Mouse (Mus musculus) frontal cortex, adult 2 months (tissue): ENCODE measurements around the gene Hnrnpm. TPM values are rescaled to one million over a fixed set of nuclear protein-coding genes. Genes with fewer than 3 reads are reported as not detected.
"Not testable (repeated sequence)": the region's sequence is repeated elsewhere in the genome, so short reads cannot be mapped to it uniquely, and the experiment has no call there.

Experiments used
- DNase-seq, 2 experiments: peaks; one replicate each; pipeline ENCODE4 v3.0.0; 2022; ENCODE audit warnings: low spot score in 1 of 2; ENCODE audit errors: extremely low spot score in 1 of 2
- polyA plus RNA-seq: library from polyadenylated mRNA; depleted of rRNA; stranded (reverse); fragments of >200 nt; gene quantifications from 2 replicates; pipeline ENCODE4 v1.2.3, GENCODE M21; 2012; rRNA removed

Hnrnpm gene
- polyA plus RNA-seq, result 190 and 223 TPM in 2 replicates

DNA sequence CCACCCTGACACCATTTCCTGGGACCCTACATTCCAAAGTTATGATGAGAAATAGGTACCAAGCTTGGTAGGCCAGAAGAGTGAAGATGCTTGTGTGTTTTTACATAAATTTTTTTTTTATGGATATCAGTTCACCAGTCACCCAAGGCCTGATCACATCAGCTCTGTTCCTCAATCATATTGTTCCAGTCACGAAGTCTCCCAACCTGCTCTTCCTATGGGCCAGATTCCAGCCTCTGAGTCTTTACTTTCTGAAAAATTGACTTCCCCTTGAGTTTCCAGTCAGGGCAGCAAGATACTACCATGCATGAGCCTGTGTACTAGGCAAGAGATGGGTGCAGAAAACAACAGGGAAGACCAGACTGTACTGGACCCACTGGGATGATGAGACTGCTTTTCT, at the start of gene Hnrnpm:
Gene Hnrnpm (minus strand): TSS at position 101 of the 400 bp plus-strand sequence.
- DNase-seq, result no peak

DNA sequence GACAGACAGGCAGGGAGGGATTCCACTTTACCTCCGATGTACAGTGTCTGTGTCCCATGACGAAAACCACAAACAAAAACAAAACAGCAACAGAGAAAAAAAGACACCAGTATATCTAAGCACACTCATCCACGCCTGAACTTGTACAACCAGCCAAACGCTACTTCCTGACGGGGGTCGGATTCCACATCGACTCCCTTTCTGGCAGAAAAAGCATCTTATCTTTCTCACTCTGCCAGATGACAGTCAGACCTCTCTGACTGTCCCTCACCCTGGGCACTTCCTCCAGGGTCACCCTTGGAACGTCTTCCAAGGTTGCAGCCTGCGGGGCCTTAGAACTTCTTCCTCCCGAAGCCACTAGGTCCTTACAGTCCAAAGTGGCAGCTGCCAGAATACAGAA, 46.9 kb upstream of the Hnrnpm start:
- DNase-seq, result not testable (repeated sequence)

DNA sequence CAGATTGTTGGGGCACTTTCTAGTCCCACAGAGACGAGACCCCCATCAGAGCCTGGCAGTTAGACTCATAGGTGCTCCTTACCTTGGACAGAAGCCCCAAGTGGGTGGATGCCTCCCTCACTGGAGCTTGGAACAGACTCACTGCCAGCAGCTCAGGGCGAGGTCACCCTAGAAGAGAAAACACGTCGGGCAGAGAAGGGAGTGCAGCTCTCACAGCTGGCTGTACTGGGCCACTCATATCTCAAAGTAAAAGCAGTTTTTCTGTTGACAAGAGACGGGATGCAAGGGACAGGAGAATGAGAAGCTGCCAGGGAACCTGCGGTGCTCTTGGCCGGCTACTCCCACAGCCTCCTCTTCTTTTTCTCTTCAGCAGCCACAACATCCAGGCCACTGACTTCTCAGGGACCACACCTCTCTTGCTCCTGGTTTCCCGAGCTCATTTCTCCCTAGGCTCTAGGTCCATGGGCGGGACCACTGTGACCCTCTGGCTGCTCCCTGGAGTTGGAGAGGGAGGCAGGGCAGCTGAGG, 46.0 kb upstream of the Hnrnpm start:
- DNase-seq, result not testable (repeated sequence)

DNA sequence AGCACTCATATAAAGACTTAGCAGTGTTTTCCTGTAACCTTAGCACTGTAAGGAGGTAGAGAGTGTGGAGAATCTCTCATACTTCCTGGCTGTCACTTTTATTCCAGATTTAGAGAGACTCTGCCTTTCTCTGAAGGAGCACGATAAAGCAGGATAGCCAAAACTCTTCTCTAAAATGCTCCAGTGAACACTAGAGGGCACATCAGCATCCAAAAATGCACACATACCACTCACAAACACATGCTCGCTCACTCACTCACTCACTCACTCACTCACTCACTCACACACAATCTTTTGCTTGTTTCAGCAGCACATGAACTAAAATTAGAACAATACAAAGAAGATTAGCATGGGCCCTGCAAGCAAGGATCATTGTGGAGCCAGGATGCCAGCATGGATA, 42.6 kb upstream of the Hnrnpm start:
- DNase-seq, result peak in 1 of 2 experiments; percentile 20

DNA sequence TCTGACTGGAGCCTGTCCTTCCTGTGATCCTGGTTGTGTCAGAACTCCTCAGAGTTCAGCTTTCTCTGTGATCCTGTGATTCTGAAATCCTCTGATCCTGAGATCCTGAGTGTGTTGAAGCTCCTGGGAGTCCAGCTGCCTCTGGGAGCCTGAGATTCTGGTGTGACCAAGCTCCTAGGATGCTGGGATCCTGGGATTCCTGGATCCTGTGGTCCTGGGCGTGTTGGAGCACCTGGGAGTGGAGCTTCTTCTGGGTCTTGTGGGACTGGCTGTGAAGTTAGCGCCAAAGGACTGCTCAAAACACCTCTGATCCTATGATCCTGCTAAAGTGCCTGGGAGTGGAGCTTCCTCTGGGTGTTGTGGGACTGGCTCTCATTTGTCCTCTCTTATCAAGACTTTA, 41.7 kb upstream of the Hnrnpm start:
- no peak for DNase-seq

DNA sequence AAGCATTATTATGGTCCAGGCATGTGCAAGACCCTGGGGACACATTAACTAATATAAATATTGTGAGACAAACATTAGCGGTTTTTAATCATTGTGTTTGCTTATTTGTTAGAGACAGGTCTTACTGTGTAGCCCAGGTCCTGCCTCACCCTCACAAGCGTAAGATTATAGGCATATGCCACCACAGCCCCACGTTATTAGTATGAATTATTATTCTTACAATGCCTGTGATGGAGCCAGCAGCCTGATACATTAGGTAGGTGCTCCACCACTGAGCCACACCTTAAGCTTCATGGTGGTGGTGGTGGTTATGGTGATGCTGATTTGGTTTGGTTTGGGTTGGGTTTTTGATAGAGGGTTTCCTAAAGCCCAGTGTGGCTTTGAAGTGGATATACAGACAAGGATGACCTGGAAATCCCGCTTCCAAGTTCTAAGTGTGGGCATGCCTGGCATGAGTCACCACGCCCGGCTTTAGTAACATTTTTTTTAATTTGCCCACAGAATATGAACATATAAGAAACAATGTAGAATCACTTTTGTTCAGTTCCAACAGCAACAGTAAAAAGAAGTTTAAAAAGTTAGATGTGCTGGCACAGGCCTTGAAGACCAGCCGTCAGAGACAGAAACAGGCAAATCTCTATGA, 33.2 kb upstream of the Hnrnpm start:
- peak in 1 of 2 experiments; percentile 43 for DNase-seq

DNA sequence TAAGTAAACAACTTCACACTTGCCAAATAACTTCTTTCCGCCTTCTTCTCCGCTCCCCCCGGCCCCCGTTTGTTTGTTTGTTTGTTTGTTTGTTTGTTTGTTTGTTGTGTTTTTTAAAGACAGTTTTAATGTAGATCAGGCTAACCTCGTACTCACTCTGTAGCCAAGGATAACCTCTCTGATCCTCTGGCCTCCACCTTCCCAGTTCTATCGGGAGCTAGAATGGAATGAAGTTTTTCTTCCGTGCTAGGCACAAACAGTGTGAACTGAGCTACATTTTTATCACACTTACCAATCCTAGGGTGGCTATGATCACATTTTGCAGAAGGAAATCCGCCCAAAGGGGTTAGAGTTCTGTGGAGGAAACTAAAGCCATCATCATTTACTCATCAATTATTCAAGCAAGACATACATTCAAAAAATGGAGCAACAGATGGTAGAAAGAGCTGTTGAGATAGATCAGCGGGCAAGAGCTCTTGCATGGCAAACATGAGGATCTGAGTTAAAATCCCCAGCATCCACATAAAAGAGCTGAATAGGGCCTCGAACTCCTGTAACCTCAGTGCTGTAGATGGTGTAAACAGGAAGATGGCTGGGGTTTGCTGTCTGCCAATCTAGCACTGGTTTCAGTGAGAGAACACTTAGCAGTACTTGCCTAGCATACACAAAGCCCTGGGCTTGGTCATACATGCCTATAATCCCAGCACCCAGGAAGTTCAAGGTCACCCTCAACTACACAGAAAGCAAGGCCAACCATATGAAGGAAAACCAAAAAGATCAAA, 32.5 kb upstream of the Hnrnpm start:
- peak in 1 of 2 experiments; percentile 4 for DNase-seq

DNA sequence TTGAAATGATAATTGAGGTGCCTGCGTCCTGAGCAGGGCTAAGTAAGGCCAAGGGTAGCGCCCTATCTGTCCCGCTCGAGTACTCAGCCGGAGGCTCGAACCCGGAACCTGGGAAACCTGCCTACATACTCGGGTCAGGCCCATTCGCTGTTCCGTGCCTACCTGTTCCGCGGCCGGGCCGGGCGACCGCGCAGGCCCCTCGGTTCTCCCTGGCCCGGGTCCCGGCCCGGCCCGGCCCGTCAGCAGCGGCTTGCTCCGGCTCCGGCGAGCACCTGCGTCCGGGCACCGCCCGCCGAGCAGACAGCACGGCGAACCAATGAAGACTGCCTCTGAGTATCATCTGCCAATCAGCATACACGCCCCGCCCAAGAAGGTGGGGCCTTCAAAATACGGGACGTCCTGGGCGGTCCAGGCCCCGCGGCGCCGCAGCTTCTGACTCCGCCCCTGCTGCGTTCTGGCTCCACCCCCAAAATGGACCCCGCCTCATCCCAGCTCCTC, 31.8 kb upstream of the Hnrnpm start, which contains the start of gene March2:
Gene March2 (minus strand): TSS at position 287 of the 498 bp plus-strand sequence.
- DNase-seq, result peak; percentile 94 to 96

DNA sequence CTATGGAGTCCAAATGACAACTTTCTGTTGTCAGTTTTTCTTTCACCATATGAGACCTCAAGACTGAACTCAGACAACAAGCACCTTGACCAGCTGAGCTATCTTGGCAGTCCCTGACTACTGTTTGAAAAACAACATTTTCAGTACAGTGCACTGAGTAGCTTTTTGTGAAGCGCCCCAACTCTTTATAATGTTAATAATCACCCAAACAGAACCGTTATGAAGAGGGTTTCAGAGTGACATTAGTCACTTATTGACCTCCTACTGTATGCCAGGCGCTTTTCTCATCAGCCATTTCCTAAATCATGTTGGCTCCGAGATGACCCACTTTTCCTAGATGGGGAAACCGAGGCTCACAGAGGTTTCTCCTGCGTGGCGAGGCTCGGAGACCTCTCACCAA, 31.3 kb upstream of the Hnrnpm start:
- no peak for DNase-seq

DNA sequence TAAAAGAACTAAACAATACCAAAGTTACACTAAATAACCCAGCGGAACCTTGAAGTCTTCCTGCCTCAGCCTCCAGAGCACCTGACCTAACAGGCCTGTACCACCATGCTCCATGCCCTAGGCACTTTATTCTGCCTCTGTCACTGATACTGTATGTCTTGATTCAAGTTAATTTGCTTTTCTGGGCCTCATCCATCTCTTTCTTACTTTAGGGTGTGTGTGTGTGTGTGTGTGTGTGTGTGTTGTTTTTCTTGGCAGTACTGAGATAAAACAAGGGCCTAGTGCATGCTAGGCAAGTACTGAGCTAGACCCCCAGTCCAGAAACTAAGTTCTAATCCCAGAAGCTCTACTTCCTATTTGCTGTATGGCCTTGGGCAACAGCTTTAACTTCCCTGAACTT, 30.6 kb upstream of the Hnrnpm start:
- no peak for DNase-seq

DNA sequence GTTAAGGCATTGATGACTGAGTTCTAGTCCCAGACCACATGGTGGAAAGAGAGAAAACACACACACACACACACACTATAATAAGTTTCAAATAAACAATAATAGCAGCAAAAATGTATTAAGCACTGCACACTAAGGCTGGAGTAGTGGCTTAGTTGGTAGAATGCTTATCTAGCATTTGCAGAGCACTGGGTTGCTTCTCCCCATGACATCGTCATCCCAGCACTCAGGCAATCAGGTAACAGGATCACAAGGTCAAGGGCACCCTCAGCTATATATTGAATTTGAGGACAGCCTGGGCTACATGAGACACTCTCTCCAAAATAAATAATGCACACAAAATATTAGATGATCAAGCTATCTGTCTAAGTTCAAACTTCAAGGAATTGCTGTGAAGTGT, 28.1 kb upstream of the Hnrnpm start:
- DNase-seq, result no peak

DNA sequence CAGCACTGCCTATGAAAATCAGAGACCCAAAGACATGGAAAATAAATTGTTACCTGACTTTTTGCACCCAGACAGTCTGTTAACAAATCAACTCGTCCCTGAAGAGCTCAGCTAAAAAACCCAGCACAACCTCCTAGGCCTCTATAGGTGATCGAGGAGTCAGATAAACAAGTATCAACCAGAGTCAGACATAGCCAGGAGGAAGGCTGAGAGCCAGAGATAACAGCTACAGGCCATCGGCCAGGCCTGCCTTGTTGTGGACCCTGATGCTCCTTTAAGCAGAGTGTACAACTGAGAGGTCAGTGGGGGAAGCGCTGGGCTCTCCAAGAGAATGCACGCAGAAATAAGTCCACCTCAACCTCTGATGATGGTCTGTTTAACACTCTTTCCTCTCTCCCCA, 26.6 kb upstream of the Hnrnpm start:
- no peak for DNase-seq

DNA sequence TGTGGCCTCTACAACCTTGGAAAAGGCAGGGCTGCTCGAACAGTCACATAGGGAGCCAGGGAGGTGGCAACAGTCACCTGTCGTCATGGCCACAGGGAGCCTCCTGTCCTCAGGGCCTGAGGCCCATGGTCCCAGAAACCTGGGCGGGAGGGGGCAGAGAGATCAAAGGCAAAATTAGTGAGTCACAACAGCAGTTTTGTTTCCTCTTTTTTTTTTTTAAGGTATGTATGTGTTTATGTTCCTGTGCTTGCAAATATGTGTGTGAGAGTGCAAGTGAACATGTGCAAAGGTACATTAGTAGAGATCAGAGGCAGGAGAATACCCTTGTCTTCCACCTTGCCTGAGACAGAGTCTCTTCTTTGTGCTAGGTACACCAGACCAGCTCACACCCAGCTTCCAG, 23.2 kb upstream of the Hnrnpm start:
- no peak for DNase-seq

DNA sequence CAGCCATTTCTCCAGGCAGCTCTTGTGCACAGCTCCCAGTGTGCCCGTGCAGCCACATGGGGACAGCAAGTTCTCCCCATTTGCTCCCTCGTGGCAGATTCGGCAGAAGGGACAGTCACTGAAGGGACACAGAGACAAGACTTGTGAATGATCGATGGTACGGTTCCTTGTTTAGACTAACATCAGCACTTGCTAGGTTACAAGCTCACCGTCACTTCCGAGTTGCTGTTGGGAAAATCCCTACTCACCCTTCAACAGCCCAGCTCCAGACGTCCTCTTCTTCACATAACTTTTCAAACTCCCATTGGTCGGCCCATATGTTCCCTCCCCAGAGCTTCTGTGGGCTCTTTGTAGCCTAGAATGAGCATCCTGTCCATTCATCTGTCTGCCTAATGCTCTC, 16.4 kb upstream of the Hnrnpm start:
- no peak for DNase-seq

DNA sequence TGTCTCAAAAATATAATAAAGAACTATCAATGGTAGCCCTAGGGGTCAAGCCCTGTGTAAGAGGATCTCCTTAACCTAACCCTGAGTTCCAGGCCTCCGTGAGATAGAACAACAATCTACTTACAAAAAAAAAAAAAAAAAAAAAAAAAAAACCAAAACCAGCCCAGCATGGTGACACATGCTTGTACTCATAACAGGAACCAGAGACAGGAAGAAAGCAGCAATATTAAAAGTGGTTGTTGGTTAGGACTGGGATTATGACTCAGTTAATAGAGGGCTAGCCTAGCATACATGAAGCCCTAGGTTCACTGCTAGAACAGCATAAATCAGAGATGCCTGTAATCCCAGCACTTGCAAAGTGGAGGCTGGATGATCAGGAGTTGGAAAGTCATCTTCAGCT, 15.5 kb upstream of the Hnrnpm start:
- DNase-seq, result no peak

DNA sequence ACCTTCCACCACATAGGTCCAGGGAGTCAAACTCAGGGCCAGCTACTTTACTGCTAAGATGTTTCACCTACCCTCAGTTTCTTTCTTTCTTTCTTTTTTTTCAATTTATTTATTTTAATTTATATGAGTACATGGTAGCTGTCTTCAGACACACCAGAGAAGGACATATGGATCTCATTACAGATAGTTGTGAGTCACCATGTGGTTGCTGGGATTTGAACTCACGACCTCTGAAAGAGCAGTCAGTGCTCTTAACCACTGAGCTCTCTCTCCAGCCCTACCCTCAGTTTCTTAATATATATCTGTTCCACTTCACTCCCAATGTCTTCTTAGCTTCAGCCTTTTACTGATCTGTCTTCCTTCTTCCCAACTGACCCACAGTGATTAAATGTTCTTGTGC, 8.8 kb upstream of the Hnrnpm start:
- no peak for DNase-seq

DNA sequence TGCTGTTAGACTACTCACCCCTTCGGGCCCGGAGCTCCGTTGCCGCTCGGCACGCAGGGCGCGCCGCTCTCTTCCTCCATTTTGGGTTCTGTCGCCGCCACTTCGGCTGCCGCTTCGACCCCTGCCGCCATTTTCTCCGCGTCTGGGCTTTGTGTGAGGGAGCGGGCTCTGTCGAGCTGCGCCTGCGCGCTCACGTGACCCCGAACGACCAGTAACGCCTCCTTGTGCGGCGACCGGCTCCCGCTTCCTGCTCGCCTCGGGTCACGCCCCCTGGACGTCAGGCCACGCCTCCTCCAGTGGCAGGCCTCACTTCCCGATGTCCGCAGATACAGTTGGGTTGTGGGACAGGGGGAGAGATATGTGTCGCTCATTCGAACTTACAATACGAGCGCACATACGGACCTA, 1.4 kb downstream of the Hnrnpm start:
- DNase-seq, result peak; percentile 94 to 98

DNA sequence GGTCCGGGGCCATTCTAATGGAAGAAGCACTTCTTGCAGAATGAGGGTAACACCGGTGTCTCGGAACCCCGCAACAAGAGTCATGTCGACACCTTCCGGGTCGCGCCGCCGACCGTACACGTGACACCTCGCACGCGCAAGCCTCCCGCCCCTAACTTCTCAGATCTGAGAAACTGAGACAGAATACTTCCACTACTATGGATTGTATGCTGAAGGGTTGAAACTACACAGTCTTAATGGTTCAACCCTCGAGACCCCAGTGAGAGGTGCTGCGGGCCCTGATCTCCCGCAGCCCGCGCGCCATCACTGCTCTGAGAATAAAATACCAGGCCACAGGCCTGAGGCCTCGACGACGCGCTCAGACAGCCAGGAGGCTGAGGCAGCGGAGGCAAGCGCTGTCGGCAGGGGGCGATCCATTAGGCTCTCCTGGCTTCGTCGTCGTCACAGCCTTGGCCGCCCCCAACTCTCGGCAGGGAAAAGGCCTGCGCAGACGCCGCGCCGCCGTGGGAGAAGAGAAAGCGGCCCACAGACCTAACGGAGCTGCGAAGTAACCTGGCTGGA, 1.9 kb downstream of the Hnrnpm start:
- peak; percentile 63 to 78 for DNase-seq

DNA sequence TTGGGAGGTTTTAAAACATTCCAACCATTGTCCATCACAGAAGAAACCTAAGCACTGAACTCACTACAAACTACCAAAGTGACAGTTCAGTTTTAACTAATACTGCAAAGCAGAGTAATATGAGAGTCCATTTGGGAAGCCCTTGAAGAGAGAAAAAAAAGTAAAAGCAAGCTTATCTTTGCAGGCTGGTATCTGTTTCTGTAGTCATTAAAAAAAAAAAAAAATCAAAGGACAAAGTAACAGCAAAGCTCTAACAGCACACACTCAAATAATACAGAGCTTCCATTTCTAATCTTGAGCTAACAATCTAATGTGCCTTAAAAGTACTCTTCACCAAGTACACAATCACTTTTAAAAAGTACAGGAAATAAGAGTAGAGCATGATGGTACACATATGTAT, 4.9 kb downstream of the Hnrnpm start:
- DNase-seq, result no peak

DNA sequence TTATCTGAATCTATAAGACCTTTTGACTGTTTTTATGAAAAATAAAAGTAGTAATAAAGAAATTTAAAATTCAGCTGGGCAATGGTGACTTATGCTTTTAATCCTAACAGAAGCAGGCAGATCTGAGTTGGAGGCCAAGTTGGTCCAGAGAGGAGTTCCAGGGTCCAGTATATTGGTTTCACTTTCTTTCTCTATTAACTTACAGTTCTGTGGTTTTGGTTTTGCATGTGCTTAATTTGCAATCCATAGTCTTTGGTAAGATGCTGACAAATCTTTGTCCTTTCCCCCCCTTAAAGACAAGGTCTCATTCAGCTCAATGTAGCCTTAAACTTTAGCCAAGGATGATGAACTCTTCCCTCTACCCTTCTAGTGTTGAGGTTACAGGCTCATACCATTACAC, 7.9 kb downstream of the Hnrnpm start:
- DNase-seq, result no peak

DNA sequence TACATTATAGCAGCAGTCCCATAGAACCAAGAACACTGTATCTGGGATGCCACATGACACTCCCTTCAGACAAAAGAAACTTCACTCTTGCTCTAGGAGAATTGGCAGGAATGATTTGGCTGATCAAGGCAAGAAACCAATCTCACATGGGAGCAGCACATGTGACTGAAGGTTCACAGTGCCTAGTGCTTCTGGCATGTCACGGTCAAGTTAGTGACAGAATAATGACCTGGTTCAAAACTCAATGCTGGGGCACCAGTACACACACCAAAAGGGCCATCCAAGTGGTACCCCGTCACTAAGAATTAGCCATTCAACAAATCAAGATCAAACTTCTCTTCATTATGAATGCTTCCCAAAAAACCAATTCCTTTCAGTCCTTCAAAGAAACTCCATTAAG, 10.6 kb downstream of the Hnrnpm start:
- DNase-seq, result no peak
